Mouse (Mus musculus) forebrain, embryonic 12.5 days (tissue): ENCODE data around the gene Ccdc110. TPM values are rescaled to one million over a fixed set of nuclear protein-coding genes. Genes with fewer than 3 reads are reported as not detected.

ENCODE experiments used
- ATAC-seq: fragments of 200-750 bp; cut with Nextera tagmentation; 2 replicates; pipeline ENCODE4 v1.8.0; 2017; ENCODE audit warnings: moderate TSS enrichment; ENCODE audit not compliant: low FRiP score
- H3K27ac ChIP-seq: fragments of 300-500 bp; sonication (generic); 2 replicates; pipeline ENCODE4 v1.5.1; 2016; ENCODE audit warnings: mild to moderate bottlenecking
- H3K27me3 ChIP-seq: fragments of 300-500 bp; sonication (generic); 2 replicates; pipeline ENCODE4 v1.6.1; 2016; ENCODE audit warnings: mild to moderate bottlenecking
- H3K36me3 ChIP-seq: fragments of 300-500 bp; sonication (generic); replicated peaks from 2 replicates; pipeline ENCODE4 v1.6.1; 2016; ENCODE audit warnings: mild to moderate bottlenecking
- H3K4me1 ChIP-seq: fragments of 300-500 bp; sonication (generic); 2 replicates; pipeline ENCODE4 v1.6.1; 2016
- H3K4me2 ChIP-seq: fragments of 300-500 bp; sonication (generic); 2 replicates; pipeline ENCODE4 v1.6.1; 2016; ENCODE audit warnings: mild to moderate bottlenecking, moderate library complexity
- H3K4me3 ChIP-seq: fragments of 300-500 bp; sonication (generic); replicated peaks from 2 replicates; pipeline ENCODE4 v1.5.1; 2016; ENCODE audit warnings: mild to moderate bottlenecking
- H3K9ac ChIP-seq: fragments of 300-500 bp; sonication (generic); 2 replicates; pipeline ENCODE4 v1.6.1; 2016; ENCODE audit warnings: mild to moderate bottlenecking
- H3K9me3 ChIP-seq: fragments of 300-500 bp; sonication (generic); 2 replicates; pipeline ENCODE4 v1.6.1; 2016
- whole genome bisulfite sequencing: fragments of 180-500 bp; shearing (Covaris S2); methylation state at CpG from one replicate; pipeline ENCODE4 v1.1.7; 2016; 5-methylcytosine and 5-hydroxymethylcytosine counted together
- polyA plus RNA-seq: library from polyadenylated mRNA; unstranded; fragments of >200 nt; fragmentation: Nextera tagmentation; extraction: Ambion mirVana; gene quantifications from 2 replicates; pipeline ENCODE4 v1.2.1, GENCODE M21; 2016

Gene Ccdc110
- polyA plus RNA-seq, 1 experiment from 2014 or later = 0.13 TPM

DNA sequence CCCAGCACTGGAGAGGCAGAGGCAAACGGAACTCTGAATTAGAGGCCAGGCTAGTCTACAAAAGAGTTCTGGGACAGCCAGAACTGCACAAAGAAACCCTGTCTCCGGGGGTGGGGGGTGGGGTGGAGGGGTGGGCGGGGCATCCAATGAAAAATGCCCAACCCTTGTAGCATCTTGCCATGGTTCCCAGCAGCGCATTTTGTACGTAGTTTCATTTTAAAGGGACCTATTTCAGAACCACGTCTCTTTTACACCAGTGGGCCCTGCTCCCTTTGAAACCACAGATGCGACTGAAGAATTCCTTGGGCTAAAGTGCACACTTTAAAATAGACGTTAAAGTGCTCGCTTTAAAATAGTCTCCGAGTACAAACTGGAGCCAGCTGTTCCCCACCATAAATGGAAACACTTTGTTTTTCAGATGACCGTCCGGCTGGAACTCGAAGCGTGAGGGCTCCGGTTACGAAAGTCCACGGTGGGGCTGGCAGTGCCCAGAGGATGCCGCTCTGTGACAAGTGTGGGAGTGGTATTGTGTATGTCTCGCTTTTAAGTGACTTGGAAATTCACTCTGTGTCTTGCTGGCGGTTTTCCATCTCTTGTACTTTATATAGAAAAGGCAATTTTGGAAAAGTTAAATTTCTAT lies 17.3 kb upstream of the Ccdc110 start:
- no peak overlapping the region for H3K4me3 ChIP-seq
- WGBS = 84% methylated on average over 20 of the region's 20 CpGs
- no peak overlapping the region for H3K27ac ChIP-seq
- H3K9me3 ChIP-seq = no peaks in the 10 kb centered on the region
- no peak overlapping the region for H3K4me2 ChIP-seq
- H3K36me3 ChIP-seq = no peaks in the 10 kb centered on the region
- H3K4me1 ChIP-seq = no peaks in the 10 kb centered on the region
- no peak overlapping the region for H3K9ac ChIP-seq
- ATAC-seq = no peak
- H3K27me3 ChIP-seq = no peaks in the 10 kb centered on the region

DNA sequence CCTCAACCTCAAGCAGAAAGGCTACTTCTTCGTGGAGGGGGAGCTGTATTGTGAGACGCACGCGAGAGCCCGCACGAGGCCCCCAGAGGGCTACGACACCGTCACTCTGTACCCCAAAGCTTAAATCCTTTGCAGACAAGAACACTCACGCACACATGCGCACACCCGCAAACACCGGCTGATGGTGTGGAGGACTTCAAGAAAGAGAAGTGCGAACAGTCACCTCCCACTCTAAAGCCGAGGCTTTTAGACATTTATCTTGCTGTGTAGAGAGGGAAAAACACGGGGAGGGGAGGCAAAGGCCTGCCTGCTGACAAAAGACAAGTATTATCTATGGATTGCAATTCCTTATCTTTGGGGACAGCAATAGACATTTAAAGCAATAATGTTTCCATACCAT lies 15.5 kb upstream of the Ccdc110 start:
- H3K9ac ChIP-seq = no peak overlapping the region
- no peaks in the 10 kb centered on the region for H3K4me1 ChIP-seq
- ATAC-seq = no peak
- 86% methylated on average over 15 of the region's 15 CpGs for WGBS
- H3K27ac ChIP-seq = no peak overlapping the region
- no peaks in the 10 kb centered on the region for H3K36me3 ChIP-seq
- H3K4me3 ChIP-seq = no peak overlapping the region
- H3K4me2 ChIP-seq = no peak overlapping the region
- no peaks in the 10 kb centered on the region for H3K27me3 ChIP-seq
- H3K9me3 ChIP-seq = no peaks in the 10 kb centered on the region

DNA sequence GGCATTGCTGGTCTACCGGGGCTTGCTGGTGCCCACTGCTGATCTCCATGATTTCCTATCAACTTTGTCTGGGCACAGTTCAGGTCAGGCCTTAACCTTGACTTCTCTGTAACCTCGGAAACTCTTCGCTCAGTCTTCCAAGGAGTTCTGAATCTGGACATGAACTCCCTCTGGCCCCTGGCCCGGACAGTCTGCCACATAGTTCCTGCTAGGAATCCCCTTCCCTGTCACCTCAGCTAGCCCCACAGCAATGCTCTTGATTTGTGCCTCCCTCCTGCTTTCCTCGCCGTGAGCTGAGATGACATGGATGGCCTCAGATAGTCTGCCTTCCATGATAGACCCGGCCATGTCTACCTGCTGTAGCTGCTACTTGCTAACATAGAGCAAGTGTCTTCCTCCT lies 14.0 kb upstream of the Ccdc110 start:
- ATAC-seq = no peak

DNA sequence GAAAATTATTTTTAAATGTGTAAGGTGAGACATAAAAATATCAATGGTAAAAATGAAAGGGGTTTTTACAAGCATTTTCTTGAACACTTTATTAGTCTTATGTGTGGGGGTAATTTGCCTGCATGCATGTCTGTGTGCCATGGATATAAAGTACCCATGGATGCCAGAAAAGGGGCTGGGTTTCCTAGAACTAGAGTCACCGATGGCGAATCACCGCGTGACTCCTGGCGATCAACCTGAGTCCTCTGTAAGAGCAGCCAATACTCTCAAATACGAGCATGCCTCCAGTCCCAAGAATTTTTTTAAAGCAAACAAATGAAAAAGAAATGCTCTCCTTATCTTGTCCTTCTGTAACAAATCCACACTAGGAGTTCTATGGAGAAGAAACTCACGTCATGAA lies 12.3 kb upstream of the Ccdc110 start:
- Histone ChIP-seq H3K27ac (no peak overlapping the region), H3K4me3 (no peak overlapping the region), H3K27me3 (no peaks in the 10 kb centered on the region), H3K4me1 (no peaks in the 10 kb centered on the region), H3K9me3 (no peaks in the 10 kb centered on the region), H3K9ac (no peak overlapping the region), H3K4me2 (no peak overlapping the region), H3K36me3 (no peaks in the 10 kb centered on the region)
- 96% methylated on average over 7 of the region's 7 CpGs for WGBS
- no peak for ATAC-seq

More for the DNA sequence above, 14.0 kb upstream of the Ccdc110 start:
- Histone ChIP-seq H3K27me3 (no peaks in the 10 kb centered on the region), H3K4me2 (no peak overlapping the region), H3K4me3 (no peak overlapping the region), H3K9ac (no peak overlapping the region), H3K4me1 (no peaks in the 10 kb centered on the region), H3K27ac (no peak overlapping the region), H3K9me3 (no peaks in the 10 kb centered on the region), H3K36me3 (no peaks in the 10 kb centered on the region)
- WGBS = 89% methylated on average over 7 of the region's 7 CpGs

DNA sequence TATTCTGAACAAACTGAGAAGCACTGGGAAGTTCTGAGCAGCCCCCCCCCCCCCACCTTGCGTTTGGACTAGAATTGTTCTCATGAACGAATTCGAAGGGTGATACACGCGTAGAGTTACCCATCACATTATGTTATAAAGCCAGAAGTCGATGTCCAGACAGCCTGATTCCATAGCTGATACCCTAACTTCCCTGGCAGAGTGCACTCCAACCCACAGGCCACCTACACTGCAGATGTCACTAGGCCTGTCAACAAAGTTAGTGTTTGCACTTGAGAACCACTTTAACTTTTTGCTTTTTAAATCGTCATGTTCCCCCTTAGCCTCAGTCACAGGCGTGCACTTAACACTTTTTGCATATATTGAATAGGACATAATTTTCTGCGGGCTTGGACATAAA lies 2.6 kb downstream of the Ccdc110 start:
- Histone ChIP-seq H3K27me3 (no peaks in the 10 kb centered on the region), H3K9ac (no peak overlapping the region), H3K4me2 (no peak overlapping the region), H3K9me3 (no peaks in the 10 kb centered on the region), H3K4me3 (no peak overlapping the region), H3K36me3 (no peaks in the 10 kb centered on the region), H3K27ac (no peak overlapping the region), H3K4me1 (peaks cover 4% of the 10 kb centered on the region)
- ATAC-seq = no peak
- WGBS = 90% methylated on average over 9 of the region's 9 CpGs

DNA sequence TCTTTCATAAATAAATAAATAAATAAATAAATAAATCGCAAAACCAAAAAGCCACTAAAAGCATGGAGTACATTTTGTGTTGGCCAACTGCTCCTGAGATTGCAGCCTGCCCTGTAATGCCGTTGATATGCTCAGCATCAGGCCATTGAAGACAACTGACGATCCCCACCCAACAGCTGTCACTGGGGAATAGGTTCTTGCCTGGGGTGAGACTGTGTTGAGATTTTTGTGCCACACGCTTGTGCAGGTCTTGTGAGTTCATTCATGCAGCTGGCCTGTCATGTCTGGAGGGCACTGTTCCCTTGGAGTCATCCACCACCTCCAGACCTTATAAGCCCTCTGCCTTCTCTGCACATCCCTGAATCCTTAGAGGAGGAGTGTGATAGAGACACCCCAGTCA lies 11.9 kb downstream of the Ccdc110 start:
- H3K27ac ChIP-seq = no peak overlapping the region
- no peak overlapping the region for H3K4me2 ChIP-seq
- H3K4me1 ChIP-seq = no peaks in the 10 kb centered on the region
- no peaks in the 10 kb centered on the region for H3K27me3 ChIP-seq
- no peak overlapping the region for H3K9ac ChIP-seq
- H3K4me3 ChIP-seq = no peak overlapping the region
- H3K36me3 ChIP-seq = no peaks in the 10 kb centered on the region
- 94% methylated on average over 4 of the region's 4 CpGs for WGBS
- ATAC-seq = no peak
- H3K9me3 ChIP-seq = no peaks in the 10 kb centered on the region

DNA sequence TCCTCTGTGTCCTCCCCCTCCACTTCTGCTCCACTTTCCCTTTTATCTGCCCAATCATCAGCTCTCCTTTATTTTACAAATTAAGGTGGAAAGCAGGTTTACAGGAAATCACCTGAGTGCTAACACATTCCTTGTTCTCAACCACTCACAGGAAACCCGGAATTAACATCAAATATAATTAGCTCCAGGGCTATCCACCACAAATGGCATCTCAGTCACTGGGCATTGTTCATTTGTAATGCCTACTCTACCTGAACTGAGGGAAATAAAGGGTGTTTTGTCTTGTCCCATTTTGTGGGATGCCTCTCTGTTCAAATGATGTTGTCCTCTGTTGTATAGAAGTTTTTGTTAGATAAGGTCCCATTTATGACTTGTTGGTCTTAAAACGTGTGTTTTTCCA lies 16.2 kb downstream of the Ccdc110 start:
- Histone ChIP-seq H3K36me3 (no peaks in the 10 kb centered on the region), H3K4me2 (no peak overlapping the region), H3K9me3 (no peaks in the 10 kb centered on the region), H3K27ac (no peak overlapping the region), H3K9ac (no peak overlapping the region), H3K4me3 (no peak overlapping the region), H3K27me3 (no peaks in the 10 kb centered on the region), H3K4me1 (no peaks in the 10 kb centered on the region)
- no peak for ATAC-seq
- WGBS = 35% methylated on average over 2 of the region's 2 CpGs

DNA sequence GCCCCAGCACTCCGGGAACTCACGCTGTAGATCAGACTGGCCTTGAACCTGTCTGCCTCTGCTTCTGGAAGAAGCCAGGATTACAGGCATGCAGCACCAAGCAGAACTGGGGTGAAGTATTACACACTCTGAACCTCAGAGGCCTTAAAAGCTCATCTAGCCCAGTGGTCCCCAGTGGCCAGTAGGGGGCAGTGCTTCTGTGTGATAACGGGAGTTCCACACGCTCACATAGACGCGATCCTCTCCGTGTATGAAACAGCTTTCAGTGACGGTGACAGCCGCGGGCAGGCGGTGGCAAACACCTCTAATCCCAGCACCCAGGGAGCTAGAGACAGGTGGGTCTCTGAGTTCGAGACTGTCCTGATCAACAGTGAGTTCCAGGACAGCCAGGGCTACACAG lies 36.5 kb downstream of the Ccdc110 start:
- H3K27ac ChIP-seq = no peak overlapping the region

DNA sequence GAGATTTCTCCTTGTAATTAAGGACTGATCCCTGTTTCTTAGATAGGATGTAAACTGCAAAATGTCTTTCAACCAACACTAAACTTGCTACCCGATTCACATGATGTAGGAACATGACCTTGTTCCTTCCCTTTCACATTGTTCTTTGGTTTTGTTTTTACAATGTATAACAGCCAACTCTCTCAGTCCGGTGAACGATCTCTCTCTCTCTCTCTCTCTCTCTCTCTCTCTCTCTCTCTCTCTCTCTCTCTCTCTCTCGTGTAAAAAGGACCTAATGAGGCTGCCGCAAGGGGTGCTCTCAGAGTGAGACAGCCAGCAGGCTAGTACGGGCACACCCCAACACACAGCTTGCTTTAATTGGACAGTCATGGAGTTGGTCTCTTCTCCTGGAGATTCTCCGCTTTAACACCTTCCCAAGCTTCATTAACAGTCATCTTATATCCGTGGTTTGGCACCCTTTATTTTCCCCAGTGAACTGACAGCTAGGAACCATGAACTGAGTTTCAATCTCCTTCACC lies 39.6 kb downstream of the Ccdc110 start:
- 0 out of 2 replicates have a peak, but pooled peaks cover 4% of the 10 kb centered on the region for H3K9me3 ChIP-seq
- no peak for ATAC-seq
- no peak overlapping the region for H3K27ac ChIP-seq
- peaks cover 14% of the 10 kb centered on the region for H3K4me1 ChIP-seq
- 0 out of 2 replicates have a peak, but pooled peaks cover 8% of the 10 kb centered on the region for H3K36me3 ChIP-seq
- H3K4me2 ChIP-seq = peak overlapping the region; percentile 71
- no peaks in the 10 kb centered on the region for H3K27me3 ChIP-seq
- 65% methylated on average over 8 of the region's 8 CpGs for WGBS
- H3K9ac ChIP-seq = no peak overlapping the region
- no peak overlapping the region for H3K4me3 ChIP-seq

More for the DNA sequence above, 36.5 kb downstream of the Ccdc110 start:
- Histone ChIP-seq H3K4me3 (no peak overlapping the region), H3K4me2 (no peak overlapping the region), H3K4me1 (peaks cover 9% of the 10 kb centered on the region), H3K36me3 (no peaks in the 10 kb centered on the region), H3K27me3 (no peaks in the 10 kb centered on the region), H3K9me3 (no peaks in the 10 kb centered on the region), H3K9ac (no peak overlapping the region)
- ATAC-seq = no peak
- 95% methylated on average over 12 of the region's 12 CpGs for WGBS

DNA sequence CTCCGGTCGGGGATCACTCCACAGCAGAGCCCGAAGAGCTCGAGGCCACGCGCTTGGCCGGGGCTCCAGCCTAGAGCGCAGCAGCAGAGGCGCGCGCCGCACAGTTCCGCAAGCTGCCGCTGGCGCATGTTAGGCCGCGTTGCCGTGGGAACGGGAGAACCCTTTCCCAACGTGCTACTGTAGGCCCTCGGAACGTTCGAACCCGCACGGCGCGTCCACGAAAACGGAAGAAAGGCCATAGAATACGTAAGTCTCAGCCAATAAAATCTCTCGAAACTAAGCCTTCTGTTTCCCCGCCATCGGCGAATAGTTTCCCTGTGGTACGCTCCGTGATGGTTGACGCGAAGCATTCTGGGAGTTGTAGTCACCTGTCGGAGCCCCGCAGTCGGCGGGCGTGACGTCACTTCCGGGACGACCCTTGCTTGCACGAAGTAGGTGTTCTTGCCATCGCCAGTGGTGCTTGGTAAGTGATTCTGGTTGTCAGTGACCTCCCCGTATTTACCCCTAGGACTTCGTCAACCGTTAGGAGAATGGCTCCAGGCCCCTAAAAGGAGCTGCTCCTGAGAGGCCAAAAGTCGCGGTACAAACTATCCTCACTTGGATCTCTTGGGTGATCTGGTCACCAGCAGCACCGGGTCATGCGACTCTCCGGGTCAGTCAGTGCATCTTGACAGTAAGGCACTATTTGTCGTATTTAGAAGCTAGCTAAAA lies 40.9 kb downstream of the Ccdc110 start, which contains the start of the genes 1700029J07Rik and Ufsp2:
Gene 1700029J07Rik (minus strand): TSS at position 127 of the 711 bp plus-strand sequence.
Gene Ufsp2 (plus strand): TSS at position 403 of the 711 bp plus-strand sequence.
- peak within 1 kb of the TSS; percentile 61 for H3K4me3 ChIP-seq
- 0 out of 2 replicates have a peak, but pooled peaks cover 4% of the 10 kb centered on the region for H3K9me3 ChIP-seq
- peak within 1 kb of the TSS; percentile 71 for H3K4me2 ChIP-seq
- H3K4me1 ChIP-seq = peaks cover 14% of the 10 kb centered on the region
- H3K27ac ChIP-seq = peak within 1 kb of the TSS; percentile 74
- peaks cover 8% of the 10 kb centered on the region; the same call in 1 of the 2 replicates for H3K36me3 ChIP-seq
- H3K27me3 ChIP-seq = no peaks in the 10 kb centered on the region
- WGBS = under 1% methylated on average over 57 of the region's 57 CpGs
- peak within 1 kb of the TSS; percentile 50 for H3K9ac ChIP-seq
- ATAC-seq = peak; percentile 98

DNA sequence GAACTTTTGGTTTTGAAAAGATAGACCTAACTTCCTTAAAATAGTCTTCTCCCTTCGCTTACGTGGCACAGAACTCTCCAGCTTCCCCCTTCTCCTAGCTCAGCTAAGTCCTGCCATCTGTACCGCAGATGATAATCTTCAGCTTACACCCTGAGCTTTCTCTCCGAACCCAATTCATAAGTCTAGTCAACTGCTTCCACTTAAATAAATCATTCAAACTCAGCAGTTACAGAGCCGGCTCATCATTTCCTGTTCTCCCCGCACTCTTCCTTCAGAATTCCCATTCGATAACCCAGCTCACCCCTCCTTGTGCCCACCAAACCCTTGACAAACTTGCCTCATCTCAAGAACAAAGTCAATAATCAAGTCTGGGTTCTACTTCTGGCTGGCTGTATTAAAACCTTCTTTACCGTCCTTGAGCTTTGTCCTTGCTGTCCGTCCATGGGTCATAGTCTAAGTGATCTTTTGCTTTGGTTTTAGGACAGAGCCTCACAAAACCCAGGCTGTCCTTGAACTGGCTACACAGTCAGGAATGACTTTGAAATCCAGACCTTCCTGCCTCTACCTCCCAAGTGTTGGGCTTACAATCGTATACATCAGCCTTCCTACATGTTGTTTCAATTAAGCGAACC lies 41.5 kb downstream of the Ccdc110 start:
- Histone ChIP-seq H3K27ac (no peak overlapping the region), H3K4me3 (peak overlapping the region; percentile 61), H3K27me3 (no peaks in the 10 kb centered on the region), H3K4me2 (peak overlapping the region; percentile 71), H3K9me3 (0 out of 2 replicates have a peak, but pooled peaks cover 4% of the 10 kb centered on the region), H3K36me3 (peaks cover 11% of the 10 kb centered on the region), H3K4me1 (peaks cover 14% of the 10 kb centered on the region), H3K9ac (peak overlapping the region; percentile 50)
- no peak for ATAC-seq
- WGBS = 74% methylated on average over 11 of the region's 11 CpGs

DNA sequence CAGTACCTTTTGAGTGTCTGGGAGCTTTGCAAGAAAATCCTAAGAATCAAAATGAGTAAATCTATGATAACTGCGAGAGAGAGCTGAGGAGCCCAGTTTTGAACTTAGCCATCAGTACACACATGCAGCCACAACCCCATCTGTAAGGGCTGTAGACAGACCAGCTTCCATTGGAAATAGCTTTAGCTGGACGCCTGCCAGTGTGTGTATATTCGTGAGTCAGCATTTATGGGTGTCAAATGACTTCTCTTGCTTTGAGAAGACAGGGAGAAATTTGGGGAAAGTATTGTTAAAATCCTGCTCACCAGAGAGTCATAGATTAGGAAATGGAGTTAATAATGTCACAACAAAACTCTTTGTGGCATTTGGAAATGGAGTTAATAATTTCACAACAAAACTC lies 52.2 kb downstream of the Ccdc110 start:
- peaks cover 23% of the 10 kb centered on the region for H3K36me3 ChIP-seq
- WGBS = 78% methylated on average over 3 of the region's 3 CpGs

More for the DNA sequence above, 52.2 kb downstream of the Ccdc110 start:
- no peak overlapping the region for H3K4me3 ChIP-seq
- no peak overlapping the region for H3K4me2 ChIP-seq
- no peak for ATAC-seq
- no peaks in the 10 kb centered on the region for H3K9me3 ChIP-seq
- H3K27me3 ChIP-seq = no peaks in the 10 kb centered on the region
- no peaks in the 10 kb centered on the region for H3K4me1 ChIP-seq
- H3K27ac ChIP-seq = no peak overlapping the region
- no peak overlapping the region for H3K9ac ChIP-seq
